Mouse (Mus musculus) forebrain, embryonic 16.5 days (tissue): ENCODE results near the gene Apbb2. TPM values are rescaled to one million over a fixed set of nuclear protein-coding genes. Genes with fewer than 3 reads are reported as not detected.
A peak's percentile ranks its signal among the peaks of the same experiment; 100 is the strongest.

Source experiments
- ATAC-seq: fragments of 200-750 bp; cut with Nextera tagmentation; 2 replicates; pipeline ENCODE4 v1.8.0; 2017; ENCODE audit warnings: mild to moderate bottlenecking, moderate library complexity
- H3K27ac ChIP-seq: fragments of 300-500 bp; sonication (generic); 2 replicates; pipeline ENCODE4 v1.5.1; 2014; ENCODE audit warnings: low read length, control low read depth
- H3K27me3 ChIP-seq: fragments of 300-500 bp; sonication (generic); replicated peaks from 2 replicates; pipeline ENCODE4 v1.6.1; 2014; ENCODE audit warnings: low read length; ENCODE audit not compliant: control insufficient read depth, insufficient read depth
- H3K36me3 ChIP-seq: fragments of 300-500 bp; sonication (generic); 2 replicates; pipeline ENCODE4 v1.6.1; 2014; ENCODE audit not compliant: control insufficient read depth, insufficient read depth
- H3K4me1 ChIP-seq: fragments of 300-500 bp; sonication (generic); replicated peaks from 2 replicates; pipeline ENCODE4 v1.6.1; 2014; ENCODE audit warnings: low read length; ENCODE audit not compliant: control insufficient read depth, insufficient read depth
- H3K4me2 ChIP-seq: fragments of 300-500 bp; sonication (generic); 2 replicates; pipeline ENCODE4 v1.6.1; 2014; ENCODE audit warnings: mild to moderate bottlenecking, low read length, control low read depth
- H3K4me3 ChIP-seq: fragments of 300-500 bp; sonication (generic); replicated peaks from 2 replicates; pipeline ENCODE4 v1.5.1; 2014; ENCODE audit warnings: mild to moderate bottlenecking, low read length, control low read depth
- H3K9ac ChIP-seq: fragments of 300-500 bp; sonication (generic); replicated peaks from 2 replicates; pipeline ENCODE4 v1.6.1; 2014; ENCODE audit warnings: low read depth, low read length, control low read depth
- H3K9me3 ChIP-seq: fragments of 300-500 bp; sonication (generic); 2 replicates; pipeline ENCODE4 v1.6.1; 2016; ENCODE audit warnings: low read length; ENCODE audit not compliant: control insufficient read depth
- WGBS: fragments of 180-500 bp; shearing (Covaris S2); extraction: QIAGEN DNeasy Blood & Tissue Kit; methylation state at CpG from one replicate; pipeline ENCODE4 v1.1.7; 2014; 5-methylcytosine and 5-hydroxymethylcytosine counted together
- polyA plus RNA-seq: library from polyadenylated mRNA; unstranded; fragments of >200 nt; fragmentation: Nextera tagmentation; extraction: Ambion mirVana; gene quantifications from 2 replicates; pipeline ENCODE4 v1.2.1, GENCODE M21; 2015

Gene Apbb2
- polyA plus RNA-seq, 1 experiment from 2014 or later: 99.1 TPM

- Histone ChIP-seq H3K4me3 (peak overlapping the region; percentile 87), H3K27me3 (no peaks in the 10 kb centered on the region), H3K36me3 (no peaks in the 10 kb centered on the region), H3K9me3 (no peaks in the 10 kb centered on the region), H3K9ac (no peak overlapping the region; the same call in 1 of the 2 replicates), H3K4me2 (peak overlapping the region; percentile 87), H3K27ac (peak overlapping the region; percentile 96), H3K4me1 (peaks cover 31% of the 10 kb centered on the region)
- ATAC-seq: no peak
- WGBS: 28% methylated on average over 11 of the region's 11 CpGs
Observed at GRCm38 (mm10) chr5:66619195-66619594, 611 bp upstream of the Apbb2 start.

- Histone ChIP-seq H3K4me2 (peak overlapping the region; percentile 87), H3K4me1 (peaks cover 31% of the 10 kb centered on the region), H3K9me3 (no peaks in the 10 kb centered on the region), H3K36me3 (no peaks in the 10 kb centered on the region), H3K27me3 (no peaks in the 10 kb centered on the region), H3K9ac (peak overlapping the region; percentile 90), H3K4me3 (peak overlapping the region; percentile 87), H3K27ac (peak overlapping the region; percentile 96)
- under 1% methylated on average over 54 of the region's 54 CpGs for WGBS
- peak; percentile 64 for ATAC-seq
Observed at GRCm38 (mm10) chr5:66617921-66618460, 593 bp downstream of the Apbb2 start.

- no peak overlapping the region for H3K27ac ChIP-seq
- H3K4me2 ChIP-seq: no peak overlapping the region
- WGBS: 84% methylated on average over 4 of the region's 4 CpGs
- H3K9me3 ChIP-seq: no peaks in the 10 kb centered on the region
- no peaks in the 10 kb centered on the region for H3K27me3 ChIP-seq
- no peak overlapping the region for H3K9ac ChIP-seq
- H3K36me3 ChIP-seq: no peaks in the 10 kb centered on the region
- no peak overlapping the region for H3K4me3 ChIP-seq
- ATAC-seq: no peak
- H3K4me1 ChIP-seq: peaks cover 27% of the 10 kb centered on the region
Observed at GRCm38 (mm10) chr5:66614940-66615339, 3.6 kb downstream of the Apbb2 start.

GRCm38 (mm10) chr5:66613725-66614124 lies 4.9 kb downstream of the Apbb2 start:
- no peak overlapping the region for H3K4me3 ChIP-seq
- no peaks in the 10 kb centered on the region for H3K9me3 ChIP-seq
- no peak overlapping the region for H3K9ac ChIP-seq
- WGBS: 75% methylated on average over 3 of the region's 3 CpGs
- H3K27me3 ChIP-seq: no peaks in the 10 kb centered on the region
- H3K4me2 ChIP-seq: no peak overlapping the region
- ATAC-seq: no peak
- no peaks in the 10 kb centered on the region for H3K36me3 ChIP-seq
- H3K27ac ChIP-seq: no peak overlapping the region
- H3K4me1 ChIP-seq: peaks cover 15% of the 10 kb centered on the region

- ATAC-seq: no peak
- Histone ChIP-seq H3K9ac (no peak overlapping the region), H3K4me1 (peaks cover 14% of the 10 kb centered on the region), H3K36me3 (no peaks in the 10 kb centered on the region), H3K9me3 (no peaks in the 10 kb centered on the region), H3K27ac (no peak overlapping the region), H3K27me3 (no peaks in the 10 kb centered on the region), H3K4me2 (no peak overlapping the region), H3K4me3 (no peak overlapping the region)
- 79% methylated on average over 5 of the region's 5 CpGs for WGBS
Observed at GRCm38 (mm10) chr5:66612964-66613363, 5.6 kb downstream of the Apbb2 start.

- peaks cover 5% of the 10 kb centered on the region for H3K4me1 ChIP-seq
- 83% methylated on average over 4 of the region's 4 CpGs for WGBS
- no peak for ATAC-seq
- no peak overlapping the region for H3K9ac ChIP-seq
- H3K27ac ChIP-seq: no peak overlapping the region
- no peaks in the 10 kb centered on the region for H3K27me3 ChIP-seq
- no peak overlapping the region for H3K4me3 ChIP-seq
- H3K4me2 ChIP-seq: no peak overlapping the region
- no peaks in the 10 kb centered on the region for H3K9me3 ChIP-seq
- no peaks in the 10 kb centered on the region for H3K36me3 ChIP-seq
Observed at GRCm38 (mm10) chr5:66611851-66612250, 6.7 kb downstream of the Apbb2 start.

GRCm38 (mm10) chr5:66611361-66611760 lies 7.2 kb downstream of the Apbb2 start:
- H3K4me1 ChIP-seq: peaks cover 3% of the 10 kb centered on the region; the same call in 1 of the 2 replicates
- WGBS: 95% methylated on average over 5 of the region's 5 CpGs

GRCm38 (mm10) chr5:66610270-66610669 lies 8.3 kb downstream of the Apbb2 start:
- Histone ChIP-seq H3K27me3 (no peaks in the 10 kb centered on the region), H3K4me1 (no peaks in the 10 kb centered on the region; the same call in 1 of the 2 replicates), H3K9me3 (no peaks in the 10 kb centered on the region), H3K27ac (no peak overlapping the region), H3K4me3 (no peak overlapping the region), H3K36me3 (no peaks in the 10 kb centered on the region), H3K9ac (no peak overlapping the region), H3K4me2 (no peak overlapping the region)
- ATAC-seq: no peak
- WGBS: 83% methylated on average over 12 of the region's 12 CpGs

More at GRCm38 (mm10) chr5:66611361-66611760, 7.2 kb downstream of the Apbb2 start:
- Histone ChIP-seq H3K9me3 (no peaks in the 10 kb centered on the region), H3K36me3 (no peaks in the 10 kb centered on the region), H3K27me3 (no peaks in the 10 kb centered on the region), H3K4me3 (no peak overlapping the region), H3K27ac (no peak overlapping the region), H3K9ac (no peak overlapping the region), H3K4me2 (no peak overlapping the region)
- ATAC-seq: no peak

- Histone ChIP-seq H3K9ac (no peak overlapping the region), H3K27ac (no peak overlapping the region), H3K4me1 (no peaks in the 10 kb centered on the region; the same call in 1 of the 2 replicates), H3K9me3 (no peaks in the 10 kb centered on the region), H3K4me2 (no peak overlapping the region), H3K4me3 (no peak overlapping the region), H3K27me3 (no peaks in the 10 kb centered on the region), H3K36me3 (no peaks in the 10 kb centered on the region)
- 74% methylated on average over 7 of the region's 7 CpGs for WGBS
- no peak for ATAC-seq
Observed at GRCm38 (mm10) chr5:66609306-66609705, 9.3 kb downstream of the Apbb2 start.

- no peak for ATAC-seq
- Histone ChIP-seq H3K4me3 (no peak overlapping the region), H3K9ac (no peak overlapping the region), H3K4me2 (no peak overlapping the region), H3K36me3 (no peaks in the 10 kb centered on the region), H3K9me3 (no peaks in the 10 kb centered on the region), H3K27ac (no peak overlapping the region), H3K4me1 (no peaks in the 10 kb centered on the region), H3K27me3 (no peaks in the 10 kb centered on the region)
- 91% methylated on average over 10 of the region's 10 CpGs for WGBS
Observed at GRCm38 (mm10) chr5:66607801-66608200, 10.8 kb downstream of the Apbb2 start.
